Mouse (Mus musculus) liver, adult 2 months (tissue): Measurements from ENCODE around the gene B3gnt2. TPM values are rescaled to one million over a fixed set of nuclear protein-coding genes. Genes with fewer than 3 reads are reported as not detected.

Source experiments
- DNase-seq: peaks from one replicate; pipeline ENCODE4 v3.0.0-alpha.2; 2011; ENCODE audit warnings: low read depth, low spot score; ENCODE audit errors: extremely low read depth
- H3K27ac ChIP-seq: fragments of 200-500 bp; replicated peaks from 2 replicates; pipeline ENCODE4 v1.5.1; 2012; ENCODE audit warnings: low read depth, mild to moderate bottlenecking, control low read depth, inconsistent platforms, low read length; ENCODE audit not compliant: insufficient read depth
- H3K27me3 ChIP-seq: fragments of 200-500 bp; 2 replicates; pipeline ENCODE4 v1.6.1; 2012; ENCODE audit warnings: mild to moderate bottlenecking, moderate library complexity, low read length, inconsistent platforms; ENCODE audit not compliant: control insufficient read depth, insufficient read depth
- H3K36me3 ChIP-seq: fragments of 200-500 bp; 2 replicates; pipeline ENCODE4 v1.6.1; 2012; ENCODE audit warnings: low read length, inconsistent platforms; ENCODE audit not compliant: control insufficient read depth, insufficient read depth
- H3K4me1 ChIP-seq: fragments of 200-500 bp; 2 replicates; pipeline ENCODE4 v1.6.1; 2011; ENCODE audit warnings: low read length; ENCODE audit not compliant: control insufficient read depth, insufficient read depth
- H3K4me3 ChIP-seq: fragments of 200-500 bp; 2 replicates; pipeline ENCODE4 v1.5.1; 2011; ENCODE audit warnings: low read depth, mild to moderate bottlenecking, control low read depth, low read length, moderate library complexity; ENCODE audit not compliant: insufficient read depth
- H3K79me2 ChIP-seq: fragments of 200-500 bp; 2 replicates; pipeline ENCODE4 v1.6.1; 2012; ENCODE audit warnings: inconsistent platforms, mild to moderate bottlenecking, low read length, moderate library complexity; ENCODE audit not compliant: control insufficient read depth, insufficient read depth
- H3K9ac ChIP-seq: fragments of 200-500 bp; 2 replicates; pipeline ENCODE4 v1.6.1; 2012; ENCODE audit warnings: low read depth, mild to moderate bottlenecking, control low read depth, inconsistent platforms, low read length
- CTCF ChIP-seq: fragments of 200-500 bp; IDR thresholded peaks from 2 replicates; pipeline ENCODE4 v1.5.1; 2011; ENCODE audit warnings: low read depth, low read length, control low read depth
- POLR2A ChIP-seq: fragments of 200-500 bp; IDR thresholded peaks from 2 replicates; pipeline ENCODE4 v1.6.1; 2011; ENCODE audit warnings: low read length, control low read depth; ENCODE audit not compliant: insufficient read depth; ENCODE audit errors: extremely low read depth
- WGBS: fragments of 180-500 bp; shearing (Covaris S2); methylation state at CpG from one replicate; pipeline ENCODE4 v1.1.7; 2018; 5-methylcytosine and 5-hydroxymethylcytosine counted together
- polyA plus RNA-seq: library from polyadenylated mRNA; depleted of rRNA; stranded (reverse); fragments of >200 nt; gene quantifications from 2 replicates; pipeline ENCODE4 v1.2.3, GENCODE M21; 2012
- total RNA-seq: library from RNA; depleted of rRNA; stranded (reverse); fragments of >200 nt; gene quantifications from 2 replicates; pipeline ENCODE4 v1.2.3, GENCODE M21; 2014

B3gnt2 gene
- total and polyA plus RNA-seq, 2 experiments, result 6.2 to 8.1 TPM

DNA sequence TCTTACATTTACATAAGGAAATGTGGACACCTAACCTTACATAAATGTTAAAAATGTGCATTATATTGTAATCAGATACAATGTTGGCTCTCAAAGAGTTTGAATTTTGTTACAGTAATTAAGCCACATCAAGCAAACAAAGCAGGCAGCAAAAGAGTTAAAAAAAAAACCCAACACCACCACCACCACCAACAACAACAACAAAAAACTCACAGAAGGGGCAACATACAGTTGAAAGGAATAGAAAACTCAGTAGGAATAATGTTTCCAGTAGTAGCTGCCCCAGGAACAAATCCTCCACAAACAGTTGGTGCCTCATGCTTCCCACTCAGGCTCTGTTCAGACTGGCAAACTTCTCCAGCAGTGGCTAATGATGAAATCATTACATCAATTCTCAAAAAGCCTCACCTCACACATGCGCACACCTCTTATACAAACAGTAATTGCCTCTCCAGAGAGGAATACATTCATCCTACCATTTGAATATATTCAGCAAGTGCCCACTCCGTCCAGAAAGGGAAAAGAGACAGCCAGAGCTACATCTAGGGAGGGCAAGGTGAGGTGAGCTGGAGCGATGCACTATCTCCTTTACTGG is 4.3 kb downstream of the B3gnt2 start:
- Histone ChIP-seq H3K4me3 (no peak overlapping the region), H3K4me1 (peaks cover 17% of the 10 kb centered on the region), H3K27ac (peak overlapping the region; percentile 17; the same call in 1 of the 2 replicates), H3K36me3 (no peaks in the 10 kb centered on the region), H3K79me2 (peaks cover 47% of the 10 kb centered on the region), H3K27me3 (no peaks in the 10 kb centered on the region), H3K9ac (no peak overlapping the region)
- DNase-seq, result peak; percentile 62
- WGBS, result 30% methylated on average over 3 of the region's 3 CpGs
- no peak for TF ChIP-seq POLR2A
- no peak for TF ChIP-seq CTCF

DNA sequence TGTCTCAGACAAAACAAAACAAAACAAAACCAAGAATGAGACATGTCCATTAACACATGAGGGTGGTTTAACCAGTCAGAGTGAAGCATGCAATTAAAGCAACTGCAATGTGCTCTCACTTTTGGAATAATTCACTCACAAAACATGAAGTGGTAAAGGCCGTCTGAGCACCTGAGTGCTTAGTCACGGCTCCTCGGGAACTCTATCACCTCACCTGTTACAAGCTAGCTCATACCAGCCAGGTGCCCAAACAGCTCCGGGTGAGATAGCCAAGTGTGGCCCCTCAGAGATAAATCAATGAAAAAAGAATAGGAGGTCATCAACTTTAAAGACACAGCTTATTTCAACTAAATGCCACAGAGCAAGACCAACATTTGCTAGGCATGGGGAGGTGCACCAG is 6.2 kb downstream of the B3gnt2 start:
- no peaks in the 10 kb centered on the region for H3K27me3 ChIP-seq
- no peak overlapping the region for H3K27ac ChIP-seq
- TF ChIP-seq POLR2A (no peak), CTCF (no peak)
- 67% methylated on average over 4 of the region's 4 CpGs for WGBS
- H3K36me3 ChIP-seq, result no peaks in the 10 kb centered on the region
- peaks cover 58% of the 10 kb centered on the region for H3K79me2 ChIP-seq
- H3K9ac ChIP-seq, result no peak overlapping the region
- no peak overlapping the region for H3K4me3 ChIP-seq
- peaks cover 31% of the 10 kb centered on the region for H3K4me1 ChIP-seq
- DNase-seq, result no peak

DNA sequence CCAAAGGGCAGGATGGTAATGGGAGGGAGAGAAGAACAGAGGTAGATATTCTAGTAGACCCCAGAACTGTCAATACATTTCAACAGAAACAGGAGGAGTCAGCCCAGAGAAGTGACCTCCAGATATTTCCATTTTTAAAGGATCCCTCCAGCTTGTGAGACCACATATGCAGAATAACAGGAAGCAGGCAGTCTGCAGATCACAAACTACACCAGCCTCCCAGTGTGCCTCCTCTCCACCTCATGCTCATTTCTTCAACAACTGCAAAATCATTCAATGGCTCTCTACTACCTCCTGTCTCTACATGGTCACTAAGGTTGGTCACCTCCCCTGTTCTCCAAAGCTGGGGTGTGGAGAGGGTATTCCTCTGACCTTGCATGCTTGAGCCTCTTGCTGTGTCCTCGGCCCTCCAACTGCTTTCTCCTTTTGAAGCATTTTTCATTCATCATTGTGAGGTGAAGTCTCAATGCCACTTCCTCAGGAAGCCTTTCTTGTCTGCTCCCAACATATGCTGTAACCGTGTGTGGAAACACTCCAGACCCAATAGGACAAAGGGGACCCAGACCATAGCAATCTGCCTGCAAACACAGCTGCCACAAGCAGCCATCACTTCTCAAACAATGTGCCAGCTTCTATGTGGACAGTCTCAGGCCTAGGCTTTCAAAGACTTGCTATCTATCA is 7.1 kb downstream of the B3gnt2 start:
- Histone ChIP-seq H3K79me2 (peaks cover 55% of the 10 kb centered on the region), H3K36me3 (no peaks in the 10 kb centered on the region), H3K4me3 (no peak overlapping the region), H3K4me1 (peaks cover 32% of the 10 kb centered on the region), H3K27ac (0 out of 2 replicates have a peak overlapping the region, but pooled peaks have one; percentile 1), H3K9ac (no peak overlapping the region), H3K27me3 (no peaks in the 10 kb centered on the region)
- DNase-seq, result no peak
- 64% methylated on average over 2 of the region's 2 CpGs for WGBS
- TF ChIP-seq POLR2A (no peak), CTCF (no peak)

DNA sequence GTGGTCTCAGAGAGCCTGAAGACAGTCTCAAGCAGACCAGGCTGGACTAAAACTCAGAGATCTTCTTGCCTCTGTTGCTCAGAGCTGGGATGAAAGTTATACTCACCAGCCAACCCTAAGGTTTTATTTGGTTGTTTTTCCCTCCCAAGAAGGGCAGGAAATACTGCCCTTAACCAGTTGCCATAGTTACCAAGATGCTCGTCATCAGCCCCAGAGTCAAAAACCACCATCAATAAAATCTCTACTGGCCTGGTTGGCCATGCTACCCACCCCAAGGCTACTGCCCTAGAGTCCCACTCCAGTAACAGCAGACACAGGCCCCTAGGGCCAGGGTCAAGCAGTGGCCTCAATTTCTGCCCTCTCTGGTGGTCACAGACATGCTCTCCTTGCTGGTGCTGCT is 8.3 kb downstream of the B3gnt2 start:
- no peak for TF ChIP-seq POLR2A
- TF ChIP-seq CTCF, result no peak
- no peak overlapping the region for H3K27ac ChIP-seq
- no peak overlapping the region for H3K9ac ChIP-seq
- no peak for DNase-seq
- no peaks in the 10 kb centered on the region for H3K36me3 ChIP-seq
- H3K4me3 ChIP-seq, result no peak overlapping the region
- peaks cover 56% of the 10 kb centered on the region for H3K79me2 ChIP-seq
- peaks cover 40% of the 10 kb centered on the region for H3K4me1 ChIP-seq
- WGBS, result 70% methylated on average over 1 of the region's 1 CpGs
- H3K27me3 ChIP-seq, result no peaks in the 10 kb centered on the region

DNA sequence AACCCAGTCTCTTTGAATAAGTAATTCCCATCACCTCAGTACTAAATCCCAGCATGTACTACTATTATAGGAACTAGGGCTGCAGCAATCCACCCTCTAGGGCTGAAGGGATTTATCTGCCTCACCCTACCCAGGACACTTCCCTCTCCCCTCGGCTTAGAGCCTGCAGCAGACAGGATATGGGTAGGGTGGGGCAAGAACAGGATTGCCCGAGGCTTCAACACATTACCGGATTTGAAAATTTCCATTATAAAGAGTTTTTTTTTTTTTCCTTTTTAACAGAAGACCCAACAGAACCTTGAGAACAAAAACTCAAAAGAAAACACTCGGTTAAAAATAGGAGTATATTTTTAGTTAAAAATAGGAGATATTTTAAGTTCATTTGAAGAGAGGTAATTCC is 9.3 kb downstream of the B3gnt2 start:
- WGBS, result 68% methylated on average over 4 of the region's 4 CpGs
- no peak overlapping the region for H3K4me3 ChIP-seq
- H3K27ac ChIP-seq, result no peak overlapping the region
- no peaks in the 10 kb centered on the region for H3K36me3 ChIP-seq
- H3K4me1 ChIP-seq, result peaks cover 43% of the 10 kb centered on the region
- no peak for TF ChIP-seq CTCF
- DNase-seq, result no peak
- no peak overlapping the region for H3K9ac ChIP-seq
- H3K79me2 ChIP-seq, result peaks cover 57% of the 10 kb centered on the region
- no peaks in the 10 kb centered on the region for H3K27me3 ChIP-seq

DNA sequence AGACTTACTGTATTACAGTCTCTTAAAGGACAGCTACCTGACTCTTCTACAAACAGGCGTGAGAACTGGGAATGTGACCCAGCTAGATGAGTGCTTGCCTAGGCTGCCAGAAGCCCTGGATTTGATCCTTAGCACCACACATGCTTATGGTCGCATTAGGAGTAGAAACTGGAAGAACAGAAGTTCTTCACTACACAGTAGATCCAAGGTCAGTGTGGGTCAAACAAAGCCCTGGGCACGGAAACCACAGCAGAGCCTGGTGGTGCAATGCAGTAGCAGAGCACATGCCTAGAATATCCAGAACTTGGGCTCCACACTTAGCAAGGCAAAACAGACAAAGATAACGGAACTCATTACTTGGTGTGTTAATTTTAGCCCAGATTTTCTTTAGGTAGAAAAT is 10.7 kb downstream of the B3gnt2 start:
- WGBS, result 17% methylated on average over 4 of the region's 4 CpGs
- no peak for TF ChIP-seq POLR2A
- TF ChIP-seq CTCF, result 0 out of 2 replicates have a peak, but pooled peaks have one; percentile 18
- H3K27me3 ChIP-seq, result no peaks in the 10 kb centered on the region
- peak overlapping the region; percentile 78 for H3K27ac ChIP-seq
- no peaks in the 10 kb centered on the region for H3K36me3 ChIP-seq
- no peak overlapping the region for H3K4me3 ChIP-seq
- H3K9ac ChIP-seq, result no peak overlapping the region
- H3K4me1 ChIP-seq, result peaks cover 53% of the 10 kb centered on the region
- H3K79me2 ChIP-seq, result peaks cover 62% of the 10 kb centered on the region
- peak; percentile 72 for DNase-seq
